Mouse (Mus musculus) olfactory bulb, adult 2 months (tissue): ENCODE results near the gene Epdr1. TPM values are rescaled to one million over a fixed set of nuclear protein-coding genes. Genes with fewer than 3 reads are reported as not detected.

ENCODE experiments used
- H3K27ac ChIP-seq: fragments of 200-500 bp; 2 replicates; pipeline ENCODE4 v1.5.1; 2012; ENCODE audit warnings: low read depth, low read length; ENCODE audit not compliant: insufficient read depth
- H3K4me1 ChIP-seq: fragments of 200-500 bp; 2 replicates; pipeline ENCODE4 v1.6.1; 2012; ENCODE audit warnings: low read length; ENCODE audit not compliant: control insufficient read depth, insufficient read depth
- H3K4me3 ChIP-seq: fragments of 200-500 bp; 2 replicates; pipeline ENCODE4 v1.5.1; 2012; ENCODE audit warnings: mild to moderate bottlenecking, low read depth, low read length, moderate library complexity; ENCODE audit not compliant: insufficient read depth
- CTCF ChIP-seq: fragments of 200-500 bp; IDR thresholded peaks from 2 replicates; pipeline ENCODE4 v1.5.1; 2012; ENCODE audit warnings: low read depth, mild to moderate bottlenecking, low read length, moderate library complexity; ENCODE audit not compliant: insufficient read depth
- POLR2A ChIP-seq: fragments of 200-500 bp; IDR thresholded peaks from 2 replicates; pipeline ENCODE4 v1.6.1; 2012; ENCODE audit warnings: mild to moderate bottlenecking, low read depth, low read length, moderate library complexity; ENCODE audit not compliant: insufficient read depth
- WGBS: fragments of 180-500 bp; shearing (Covaris S2); methylation state at CpG from one replicate; pipeline ENCODE4 v1.1.7; 2018; 5-methylcytosine and 5-hydroxymethylcytosine counted together
- polyA plus RNA-seq: library from polyadenylated mRNA; stranded (reverse); fragments of >200 nt; gene quantifications from 2 replicates; pipeline ENCODE4 v1.2.4, GENCODE M21; 2012; ENCODE audit warnings: low replicate concordance; ENCODE audit not compliant: missing spikeins, insufficient read depth, insufficient read length

Epdr1 gene
- polyA plus RNA-seq, 1 experiment, result not detected

GRCm38 (mm10) chr13:19630768-19631709 lies 11.3 kb upstream of the Epdr1 start:
- Histone ChIP-seq H3K4me1 (no peaks in the 10 kb centered on the region), H3K4me3 (no peak overlapping the region), H3K27ac (no peak overlapping the region)
- TF ChIP-seq POLR2A, result no peak
- TF ChIP-seq CTCF, result no peak
- 93% methylated on average over 5 of the region's 5 CpGs for WGBS

- TF ChIP-seq POLR2A (no peak), CTCF (no peak)
- Histone ChIP-seq H3K4me3 (no peak overlapping the region), H3K27ac (no peak overlapping the region), H3K4me1 (peaks cover 11% of the 10 kb centered on the region)
- WGBS, result 93% methylated on average over 1 of the region's 1 CpGs
These were observed 6.7 kb upstream of the Epdr1 start for GRCm38 (mm10) chr13:19626473-19626872.

- TF ChIP-seq CTCF (no peak), POLR2A (no peak)
- no peak overlapping the region for H3K4me3 ChIP-seq
- peaks cover 11% of the 10 kb centered on the region for H3K4me1 ChIP-seq
- no peak overlapping the region for H3K27ac ChIP-seq
- WGBS, result 85% methylated on average over 11 of the region's 11 CpGs
These were observed 5.0 kb upstream of the Epdr1 start for GRCm38 (mm10) chr13:19624632-19625320.

- TF ChIP-seq CTCF, result no peak
- TF ChIP-seq POLR2A, result no peak
- Histone ChIP-seq H3K4me3 (peak overlapping the region; percentile 53), H3K27ac (no peak overlapping the region), H3K4me1 (peaks cover 11% of the 10 kb centered on the region)
- WGBS, result 18% methylated on average over 30 of the region's 30 CpGs
These were observed 3.6 kb upstream of the Epdr1 start for GRCm38 (mm10) chr13:19623228-19623905.

GRCm38 (mm10) chr13:19622573-19623227 lies 3.0 kb upstream of the Epdr1 start, which contains the start of gene Sfrp4:
Gene Sfrp4, plus strand, starts transcription at chr13:19623104.
- TF ChIP-seq POLR2A (no peak), CTCF (no peak)
- no peak within 1 kb of the TSS for H3K27ac ChIP-seq
- H3K4me1 ChIP-seq, result peaks cover 11% of the 10 kb centered on the region
- peak within 1 kb of the TSS; percentile 53 for H3K4me3 ChIP-seq
- 3% methylated on average over 25 of the region's 25 CpGs for WGBS

- H3K4me3 ChIP-seq, result peak overlapping the region; percentile 72
- H3K4me1 ChIP-seq, result peaks cover 11% of the 10 kb centered on the region
- 4% methylated on average over 5 of the region's 5 CpGs for WGBS
- H3K27ac ChIP-seq, result peak overlapping the region; percentile 77
- no peak for TF ChIP-seq CTCF
- TF ChIP-seq POLR2A, result no peak
These were observed 899 bp downstream of the Epdr1 start for GRCm38 (mm10) chr13:19618841-19619215.

- Histone ChIP-seq H3K4me3 (no peak overlapping the region), H3K4me1 (peaks cover 3% of the 10 kb centered on the region), H3K27ac (no peak overlapping the region)
- 87% methylated on average over 4 of the region's 4 CpGs for WGBS
- TF ChIP-seq CTCF (no peak), POLR2A (no peak)
These were observed 1.6 kb downstream of the Epdr1 start for GRCm38 (mm10) chr13:19618081-19618480.

- Histone ChIP-seq H3K4me3 (no peak overlapping the region), H3K4me1 (no peaks in the 10 kb centered on the region), H3K27ac (no peak overlapping the region)
- 94% methylated on average over 1 of the region's 1 CpGs for WGBS
- no peak for TF ChIP-seq POLR2A
- no peak for TF ChIP-seq CTCF
These were observed 5.4 kb downstream of the Epdr1 start for GRCm38 (mm10) chr13:19614311-19614710.

- H3K4me1 ChIP-seq, result no peaks in the 10 kb centered on the region
- H3K27ac ChIP-seq, result no peak overlapping the region
- 94% methylated on average over 1 of the region's 1 CpGs for WGBS
- no peak for TF ChIP-seq POLR2A
- no peak overlapping the region for H3K4me3 ChIP-seq
These were observed 6.3 kb downstream of the Epdr1 start for GRCm38 (mm10) chr13:19613426-19613825.
